Mouse (Mus musculus): ENCODE measurements at regions not wholly inside any gene's neighbourhood (a gene's known extent, or its start where the extent isn't known, plus 50 kb on each side); places are given as distances from the start of the nearest gene placed in this dataset.

DNA sequence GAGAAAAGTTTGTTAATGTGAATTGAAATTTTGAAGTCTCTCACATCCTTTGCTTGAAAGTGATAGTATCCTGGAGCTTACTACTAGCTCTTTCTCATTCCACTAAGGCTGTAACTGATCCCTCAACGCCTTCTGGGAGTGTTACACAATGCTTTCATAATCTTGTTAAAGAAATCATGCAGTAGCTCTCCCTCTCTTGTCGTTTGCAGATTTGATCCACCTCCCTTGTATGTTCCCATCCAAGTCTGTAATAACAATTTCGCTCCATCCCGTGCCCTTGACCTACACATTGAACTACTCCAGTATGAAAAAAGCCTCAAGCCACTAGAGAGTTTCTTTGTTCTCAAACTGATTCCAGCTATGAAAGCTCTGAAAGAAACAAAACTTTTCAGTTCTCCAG is 63.9 kb upstream of the Fibin start:
- DNase-seq (ENCODE audit: low spot score in 2 of 2), result no peak

DNA sequence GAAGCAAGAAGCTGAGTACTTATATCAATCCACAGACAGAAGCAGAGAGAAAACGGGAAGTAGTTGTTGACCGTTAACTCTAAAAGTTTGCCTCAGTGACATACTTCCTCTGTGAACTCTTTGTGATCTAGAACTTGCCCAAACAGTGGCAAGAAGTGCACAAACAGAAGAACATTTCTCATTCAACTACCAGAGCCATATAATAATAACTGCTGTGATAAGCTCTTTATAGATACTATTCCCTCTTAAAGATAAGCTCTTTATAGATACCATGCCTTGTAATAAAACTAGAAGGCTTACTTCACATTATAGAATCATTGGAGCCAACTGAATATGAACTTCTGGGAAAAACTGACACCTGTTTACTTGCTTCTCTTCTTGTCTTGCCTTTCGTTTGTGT is 89.7 kb upstream of the Fibin start:
- no peak for DNase-seq (ENCODE audit: low spot score in 2 of 2)

DNA sequence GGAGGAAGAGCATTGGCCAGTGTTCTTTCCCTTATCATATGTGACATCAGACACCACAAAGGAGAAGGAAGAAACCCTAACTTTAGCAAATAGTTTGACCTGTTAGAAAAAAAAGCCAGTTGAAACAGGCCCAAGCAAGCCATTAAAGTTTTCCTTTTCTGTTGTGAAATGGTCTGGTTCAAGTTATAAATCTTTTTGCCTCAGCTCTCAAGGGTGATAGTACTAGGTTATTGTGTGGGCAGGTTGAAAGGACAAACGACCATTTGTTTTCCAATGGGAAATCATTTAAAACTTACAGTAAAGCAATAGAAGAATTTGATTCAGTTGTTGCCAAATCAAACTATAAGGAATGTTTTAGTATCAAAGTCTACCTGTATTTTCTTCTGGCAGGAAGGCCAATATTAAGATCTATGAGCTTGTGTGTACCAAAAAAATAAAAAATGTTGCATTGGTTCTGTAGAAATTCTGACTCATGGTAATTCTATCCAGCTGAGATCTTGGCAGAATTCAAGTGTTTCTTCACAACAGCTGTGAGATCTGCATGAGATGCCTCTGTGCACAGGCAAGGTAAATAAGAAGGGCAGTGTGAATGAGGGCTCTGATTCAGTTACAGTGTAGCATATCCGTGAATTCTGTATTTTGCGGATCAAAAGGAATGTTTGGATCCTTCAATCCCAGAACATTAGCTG is 109.5 kb upstream of the Fibin start:
- DNase-seq (ENCODE audit: low spot score in 2 of 2), result no peak

DNA sequence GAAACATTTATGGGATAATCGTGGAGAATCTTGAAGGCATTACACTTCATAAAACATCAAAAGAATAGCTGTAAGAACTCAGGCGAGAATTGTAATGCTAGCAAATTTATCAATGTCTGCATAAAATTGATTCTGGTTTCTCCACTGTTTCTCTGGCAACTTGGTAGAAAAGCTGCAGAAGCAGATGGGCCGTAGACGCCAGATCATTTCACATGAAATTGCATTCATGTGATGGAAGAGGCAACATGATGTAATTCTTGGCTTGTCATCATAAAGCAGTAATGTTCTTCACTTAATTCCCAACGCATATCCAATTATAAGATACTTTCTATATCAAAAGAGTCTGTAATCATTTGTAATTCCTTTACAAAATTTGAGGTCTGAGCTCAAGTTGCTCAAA is 113.6 kb upstream of the Fibin start:
- no peak for DNase-seq (ENCODE audit: low spot score in 2 of 2)

DNA sequence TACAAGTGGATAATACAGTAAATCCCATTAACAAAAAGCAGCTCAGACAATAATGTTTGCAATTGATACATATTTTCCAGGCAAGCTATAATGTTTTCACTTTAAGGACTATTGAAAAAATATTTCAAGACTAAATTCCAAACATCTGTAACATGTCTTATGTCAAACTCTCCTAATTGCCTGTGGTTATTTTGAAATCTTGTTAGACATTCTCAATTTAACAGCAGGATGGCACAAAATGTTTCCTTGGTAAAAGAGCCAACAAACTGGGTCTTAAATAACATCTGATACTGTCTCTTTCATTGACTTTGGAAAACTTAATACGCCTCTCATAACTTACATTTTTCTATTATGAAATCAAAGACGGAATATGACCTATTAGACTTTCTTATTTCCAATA is 115.8 kb upstream of the Slc5a12 start:
- DNase-seq (ENCODE audit: low spot score in 2 of 2), result no peak

DNA sequence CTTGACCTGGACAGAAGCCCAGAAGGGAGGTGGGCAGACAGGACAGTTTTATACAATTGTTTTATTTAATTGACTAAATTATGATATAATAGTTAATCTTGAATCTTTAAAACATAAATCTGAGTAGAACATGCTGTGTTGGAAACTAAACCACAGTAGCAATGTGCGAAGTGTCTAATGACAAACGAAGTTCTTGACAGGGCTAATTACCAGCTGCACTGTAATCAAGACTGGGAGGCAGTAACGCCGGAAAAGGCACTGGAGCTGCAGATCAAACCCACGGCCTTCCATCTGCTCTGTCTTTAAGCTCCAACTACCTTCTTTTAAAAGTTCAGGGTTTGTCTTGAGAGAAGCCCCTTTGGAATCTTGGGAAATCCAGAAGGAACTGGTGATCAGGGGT is 110.9 kb upstream of the Slc5a12 start:
- DNase-seq (ENCODE audit: low spot score in 2 of 2), result no peak

DNA sequence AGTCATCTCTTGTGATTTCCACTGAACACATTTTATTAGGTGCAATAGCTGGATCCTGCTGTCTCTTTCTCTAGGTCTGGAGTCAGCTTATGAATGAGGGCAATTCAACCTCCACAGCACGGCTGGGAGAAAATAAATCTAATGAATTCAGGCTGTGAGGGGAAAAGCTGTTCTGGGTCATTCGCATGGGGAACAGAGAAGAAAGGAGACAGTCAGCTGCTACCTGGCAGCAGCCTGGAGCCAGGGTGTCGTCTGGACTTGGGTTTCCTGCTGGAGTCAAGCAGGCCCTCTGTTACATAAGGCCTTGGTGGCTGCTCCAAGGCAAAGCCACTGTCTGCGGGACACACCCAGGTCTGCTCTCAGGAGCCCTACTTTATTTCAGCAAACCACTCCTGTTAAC is 110.4 kb upstream of the Slc5a12 start:
- peak in 1 of 2 experiments; percentile 1 for DNase-seq (ENCODE audit: low spot score in 2 of 2)

DNA sequence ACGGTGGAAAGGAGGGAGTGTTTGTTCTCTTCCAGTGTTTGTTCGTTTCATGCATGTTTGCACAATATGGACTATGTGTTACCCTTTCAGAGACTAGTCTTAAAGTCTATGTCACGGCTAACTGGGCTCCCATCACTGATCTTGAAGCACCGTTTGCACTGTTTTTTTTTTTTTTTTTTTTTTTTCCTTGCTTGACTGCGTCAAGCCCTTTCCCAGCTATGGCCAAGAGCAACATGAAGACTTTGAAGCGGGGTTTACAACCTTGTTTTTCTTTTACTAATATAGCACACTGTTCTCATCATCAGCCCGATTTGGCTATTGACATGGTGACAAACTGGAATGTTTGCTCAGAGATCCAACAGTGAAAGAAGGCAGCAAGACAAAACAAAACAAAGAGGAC is 109.1 kb upstream of the Slc5a12 start:
- DNase-seq (ENCODE audit: low spot score in 2 of 2), result no peak

DNA sequence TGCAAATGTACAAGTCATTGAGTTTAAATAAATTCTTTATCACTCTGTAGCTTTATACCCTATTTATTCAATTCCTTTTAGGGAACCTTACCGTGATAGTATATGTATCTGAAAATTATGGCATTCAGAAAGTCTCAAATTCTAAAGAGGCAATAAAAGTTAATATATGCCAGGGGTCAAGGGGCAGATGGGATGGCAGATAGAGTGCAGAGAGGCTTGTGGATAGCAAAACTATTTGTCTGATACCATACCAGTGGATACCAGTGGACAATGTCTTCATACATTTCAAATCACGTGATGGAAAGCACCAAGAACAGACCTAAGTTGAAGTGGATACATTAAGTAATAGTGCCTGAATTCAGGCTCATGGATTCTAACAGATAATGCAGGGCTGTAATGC is 95.3 kb upstream of the Slc5a12 start:
- no peak for DNase-seq (ENCODE audit: low spot score in 2 of 2)

DNA sequence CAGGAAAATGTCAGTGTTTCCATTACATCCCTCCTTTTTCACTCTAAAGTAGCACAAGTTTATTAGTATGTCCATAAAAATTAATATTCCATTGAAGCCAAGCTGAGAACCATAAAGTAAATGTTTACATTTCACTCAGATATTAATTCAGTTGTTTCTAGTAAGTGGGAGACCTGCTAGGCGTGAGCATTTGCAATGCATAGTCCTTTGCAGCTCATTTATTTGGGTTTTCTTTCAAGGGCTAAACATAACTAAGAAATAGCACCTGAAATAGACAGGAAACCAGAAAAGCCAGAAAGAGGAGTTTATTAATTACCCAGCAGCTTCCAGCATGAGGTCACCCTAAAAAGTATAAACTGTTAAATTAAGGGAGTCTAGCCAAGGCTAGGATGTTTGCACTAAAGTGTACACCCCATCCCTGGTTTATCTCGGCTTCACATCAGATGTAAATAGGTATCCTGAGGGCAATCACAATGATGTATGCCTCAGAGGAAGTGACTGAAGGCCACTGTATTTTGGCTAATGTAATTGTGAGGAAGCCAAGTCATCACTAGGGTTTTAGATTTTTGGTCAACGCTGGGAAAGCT is 88.8 kb upstream of the Slc5a12 start:
- no peak for DNase-seq (ENCODE audit: low spot score in 2 of 2)

DNA sequence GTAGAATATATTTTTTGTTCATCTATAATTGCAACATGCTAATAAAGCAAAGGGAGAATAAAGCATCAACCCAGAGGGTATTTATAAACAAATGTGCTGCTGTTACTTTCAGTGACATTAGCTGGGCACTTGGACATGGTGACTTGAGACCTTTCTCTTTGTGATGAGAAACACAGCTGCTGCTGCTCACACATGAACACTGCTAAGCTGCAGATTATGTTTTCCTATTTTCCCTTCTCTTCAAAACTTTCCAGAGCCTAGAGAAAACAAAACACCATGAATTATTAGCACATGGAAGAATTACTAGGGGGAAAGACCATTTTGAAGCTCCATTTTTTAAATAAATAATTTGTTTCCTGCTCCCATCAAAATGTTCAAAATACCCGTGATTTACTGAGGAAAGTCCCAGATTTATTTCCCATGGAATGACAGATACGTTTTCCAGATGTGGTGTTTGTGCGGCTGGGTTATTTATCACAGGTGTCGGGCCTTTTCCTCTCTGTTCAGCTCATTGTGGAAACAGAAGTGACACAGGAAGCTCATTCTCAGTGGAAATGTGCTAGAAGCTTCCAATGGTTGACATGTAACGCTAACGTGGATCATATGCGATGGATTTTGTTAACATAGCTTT is 73.8 kb upstream of the Slc5a12 start:
- DNase-seq (ENCODE audit: low spot score in 2 of 2), result no peak

DNA sequence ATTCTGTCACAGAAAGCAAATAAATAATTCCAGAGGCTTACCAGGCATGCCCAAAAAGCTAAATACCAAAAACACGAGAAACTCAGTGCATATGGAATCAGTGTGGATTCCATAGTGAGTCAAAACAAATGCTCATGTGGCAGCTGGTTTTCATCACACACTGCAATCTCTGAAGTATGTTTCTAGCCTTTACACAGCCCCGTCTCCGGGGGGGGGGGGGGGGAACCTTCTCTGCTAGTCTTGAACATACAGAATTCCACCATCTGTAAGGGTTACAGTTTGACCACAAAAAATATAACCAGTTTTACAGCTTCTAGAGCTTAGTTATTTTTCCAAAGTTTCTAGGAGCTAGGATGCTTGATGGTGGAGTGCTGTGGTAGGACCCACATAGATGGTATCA is 68.9 kb upstream of the Slc5a12 start:
- DNase-seq (ENCODE audit: low spot score in 2 of 2), result no peak

DNA sequence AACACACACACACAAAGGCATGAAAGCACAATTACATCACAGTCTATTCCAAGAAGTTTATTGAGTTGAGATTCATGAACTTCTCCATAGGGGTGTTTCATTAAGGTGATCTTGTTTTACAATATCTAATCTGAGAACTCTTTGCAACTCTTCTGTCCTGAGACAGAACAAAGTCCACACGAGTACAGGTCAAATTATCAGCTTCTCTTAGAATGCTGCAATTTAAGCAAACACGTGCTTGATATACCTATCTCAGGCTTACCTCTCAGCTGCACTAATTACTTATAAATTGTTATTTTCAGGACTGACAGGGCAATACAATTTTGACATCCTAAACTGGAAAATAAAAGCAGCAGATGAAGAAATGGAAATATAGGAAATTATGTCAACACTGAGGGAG is 57.0 kb upstream of the Slc5a12 start:
- DNase-seq (ENCODE audit: low spot score in 2 of 2), result no peak

DNA sequence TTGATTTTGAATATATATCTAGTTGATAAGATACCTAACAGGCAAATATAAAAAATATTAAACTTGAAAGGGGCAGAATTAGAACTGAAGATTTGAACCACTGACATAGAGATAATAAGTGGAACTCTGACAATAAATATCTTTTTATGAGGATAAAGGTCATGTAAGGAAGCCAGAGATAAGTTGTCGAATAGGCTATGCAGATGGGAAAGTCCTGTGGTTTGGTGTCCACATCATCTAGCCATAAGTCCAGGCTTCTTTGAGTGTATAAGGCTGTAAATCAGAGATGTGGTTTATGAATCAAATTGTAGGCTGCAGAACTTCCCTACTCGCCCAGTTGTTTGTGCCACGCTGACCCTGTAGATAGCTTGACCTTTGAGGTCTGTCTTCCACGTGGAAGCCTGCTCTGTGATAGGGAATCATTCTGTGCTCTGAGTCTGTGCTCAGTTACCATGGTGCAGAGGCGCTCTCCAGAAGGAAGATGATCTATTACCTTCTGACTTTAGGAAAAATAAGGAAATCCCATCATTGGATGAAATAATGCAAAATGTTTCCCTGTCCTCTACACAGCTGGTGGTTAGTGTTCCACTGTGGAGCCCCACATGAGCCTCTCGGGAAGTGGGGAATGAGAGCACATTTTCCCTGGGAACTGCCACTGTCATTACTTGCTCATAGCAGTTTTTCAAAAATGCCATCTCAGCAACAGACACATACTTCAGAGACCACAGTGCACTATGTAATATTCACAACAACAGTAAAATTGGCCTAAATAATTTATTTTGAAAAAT is 56.3 kb upstream of the Slc5a12 start:
- DNase-seq (ENCODE audit: low spot score in 2 of 2), result no peak

DNA sequence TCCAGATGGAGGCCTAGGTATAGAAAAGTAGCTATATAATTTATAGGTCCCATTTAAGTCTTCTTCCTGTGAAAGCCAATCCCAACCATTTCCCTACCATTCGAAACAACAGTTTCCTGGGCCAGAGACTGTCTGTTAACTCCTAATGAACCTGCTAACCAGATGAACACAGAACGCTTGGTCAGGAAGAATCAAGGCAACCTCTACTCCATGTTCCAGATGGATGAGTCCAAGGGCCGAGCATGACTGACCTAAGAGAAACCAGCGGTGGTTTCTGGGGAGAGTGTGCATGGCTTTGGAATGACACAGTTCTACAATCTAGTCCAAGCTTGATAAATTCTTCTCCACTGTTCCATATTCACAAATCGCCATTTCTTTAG is 55.8 kb upstream of the Slc5a12 start:
- no peak for DNase-seq (ENCODE audit: low spot score in 2 of 2)
